Mouse (Mus musculus): ENCODE results near the gene Etnk1. TPM values are rescaled to one million over a fixed set of nuclear protein-coding genes. Genes with fewer than 3 reads are reported as not detected.

Etnk1 gene
- 12.3 and 15.5 TPM in 2 replicates for polyA plus RNA-seq (2015; fragmentation: Nextera tagmentation; extraction: Ambion mirVana)

GRCm38 (mm10) chr6:143166452-143167357 lies at the start of gene Etnk1:
Etnk1 (plus strand) TSS chr6:143167221.

Other genes with a start within 250 kb of the Etnk1 start
- 1.3 and 2.4 TPM in 2 replicates for gene St8sia1, start 202.8 kb upstream of the Etnk1 start, polyA plus RNA-seq (2015; fragmentation: Nextera tagmentation; extraction: Ambion mirVana)
- gene C2cd5, start 67.1 kb upstream of the Etnk1 start, polyA plus RNA-seq (2015; fragmentation: Nextera tagmentation; extraction: Ambion mirVana), result 10.9 and 12.9 TPM in 2 replicates

All from adrenal gland, postnatal 0 days (tissue).